Mouse (Mus musculus) G1E (cell line): ENCODE results near the gene Inhbc.

Experiments
- CTCF ChIP-seq: IDR thresholded peaks from 2 replicates; pipeline ENCODE4 v1.5.1; 2012; ENCODE audit warnings: low read depth, low read length, inconsistent platforms, mixed read lengths
- TAL1 ChIP-seq: conservative IDR thresholded peaks from 2 replicates; pipeline ENCODE4 v1.6.1; 2012; ENCODE audit warnings: low read depth, low read length, inconsistent platforms, mixed read lengths

- TF ChIP-seq CTCF (no peak), TAL1 (no peak)
Observed at GRCm38 (mm10) chr10:127322178-127322577, 48.1 kb downstream of the Inhbc start.
